Mouse (Mus musculus) limb, embryonic 11.5 days (tissue): ENCODE results near the gene Hoxc12. TPM values are rescaled to one million over a fixed set of nuclear protein-coding genes. Genes with fewer than 3 reads are reported as not detected.

Source experiments
- ATAC-seq: fragments of 200-750 bp; cut with Nextera tagmentation; 2 replicates; pipeline ENCODE4 v1.8.0; 2017; ENCODE audit warnings: low read depth; ENCODE audit not compliant: insufficient number of reproducible peaks, low FRiP score, low TSS enrichment
- DNase-seq: peaks from one replicate; pipeline ENCODE4 v3.0.0-alpha.2; 2015; ENCODE audit warnings: low spot score
- H3K27ac ChIP-seq: fragments of 300-500 bp; sonication (generic); replicated peaks from 2 replicates; pipeline ENCODE4 v1.5.1; 2014; ENCODE audit warnings: low read depth, mild to moderate bottlenecking, low read length
- H3K27me3 ChIP-seq: fragments of 300-500 bp; sonication (generic); 2 replicates; pipeline ENCODE4 v1.6.1; 2014; ENCODE audit warnings: mild to moderate bottlenecking, low read length, mixed read lengths; ENCODE audit not compliant: control insufficient read depth, insufficient read depth
- H3K36me3 ChIP-seq: fragments of 300-500 bp; sonication (generic); 2 replicates; pipeline ENCODE4 v1.6.1; 2014; ENCODE audit warnings: mild to moderate bottlenecking, low read length, moderate library complexity, mixed read lengths; ENCODE audit not compliant: control insufficient read depth, insufficient read depth
- H3K4me1 ChIP-seq: fragments of 300-500 bp; sonication (generic); 2 replicates; pipeline ENCODE4 v1.6.1; 2014; ENCODE audit warnings: low read length, mixed read lengths; ENCODE audit not compliant: control insufficient read depth, insufficient read depth
- H3K4me2 ChIP-seq: fragments of 300-500 bp; sonication (generic); 2 replicates; pipeline ENCODE4 v1.6.1; 2014; ENCODE audit warnings: low read depth, mild to moderate bottlenecking, moderate library complexity; ENCODE audit not compliant: severe bottlenecking
- H3K4me3 ChIP-seq: fragments of 300-500 bp; sonication (generic); 2 replicates; pipeline ENCODE4 v1.5.1; 2014; ENCODE audit warnings: low read depth, low read length
- H3K9ac ChIP-seq: fragments of 300-500 bp; sonication (generic); 2 replicates; pipeline ENCODE4 v1.6.1; 2014; ENCODE audit warnings: mild to moderate bottlenecking, low read length
- H3K9me3 ChIP-seq: fragments of 300-500 bp; sonication (generic); 2 replicates; pipeline ENCODE4 v1.6.1; 2016; ENCODE audit warnings: low read length; ENCODE audit not compliant: control insufficient read depth
- WGBS: fragments of 180-500 bp; shearing (Covaris S2); extraction: QIAGEN DNeasy Blood & Tissue Kit; methylation state at CpG from one replicate; pipeline ENCODE4 v1.1.7; 2014; 5-methylcytosine and 5-hydroxymethylcytosine counted together
- polyA plus RNA-seq: library from polyadenylated mRNA; unstranded; fragments of >200 nt; fragmentation: Nextera tagmentation; extraction: Ambion mirVana; gene quantifications from 2 replicates; pipeline ENCODE4 v1.2.1, GENCODE M21; 2014

Hoxc12 gene
- polyA plus RNA-seq, 1 experiment from 2014 or later: 0.96 TPM

GRCm38 (mm10) chr15:102945185-102946077 lies 8.9 kb downstream of the Hoxc12 start:
- no peaks in the 10 kb centered on the region for H3K9me3 ChIP-seq
- WGBS: 7% methylated on average over 22 of the region's 22 CpGs
- no peaks in the 10 kb centered on the region; the same call in 1 of the 2 replicates for H3K4me1 ChIP-seq
- H3K27me3 ChIP-seq: peaks cover 71% of the 10 kb centered on the region
- H3K4me3 ChIP-seq: no peak overlapping the region
- DNase-seq (no peak), ATAC-seq (no peak)
- H3K27ac ChIP-seq: no peak overlapping the region
- peak overlapping the region; percentile 19; the same call in 1 of the 2 replicates for H3K4me2 ChIP-seq
- H3K9ac ChIP-seq: no peak overlapping the region
- no peaks in the 10 kb centered on the region for H3K36me3 ChIP-seq

GRCm38 (mm10) chr15:102947276-102947675 lies 10.7 kb downstream of the Hoxc12 start:
- Histone ChIP-seq H3K4me3 (no peak overlapping the region), H3K4me1 (no peaks in the 10 kb centered on the region; the same call in 1 of the 2 replicates), H3K9me3 (no peaks in the 10 kb centered on the region), H3K27ac (no peak overlapping the region; the same call in 1 of the 2 replicates), H3K36me3 (no peaks in the 10 kb centered on the region), H3K4me2 (peak overlapping the region; percentile 25), H3K27me3 (peaks cover 64% of the 10 kb centered on the region), H3K9ac (peak overlapping the region; percentile 47; the same call in 1 of the 2 replicates)
- no peak for ATAC-seq
- DNase-seq: no peak
- 2% methylated on average over 9 of the region's 9 CpGs for WGBS

- Histone ChIP-seq H3K4me2 (peak overlapping the region; percentile 5; the same call in 1 of the 2 replicates), H3K9ac (peak overlapping the region; percentile 22; the same call in 1 of the 2 replicates), H3K27me3 (peaks cover 68% of the 10 kb centered on the region), H3K4me3 (no peak overlapping the region), H3K9me3 (no peaks in the 10 kb centered on the region), H3K4me1 (peaks cover 4% of the 10 kb centered on the region; the same call in 1 of the 2 replicates), H3K27ac (no peak overlapping the region), H3K36me3 (no peaks in the 10 kb centered on the region)
- WGBS: 18% methylated on average over 2 of the region's 2 CpGs
- DNase-seq: no peak
- ATAC-seq: no peak
These were observed 12.3 kb downstream of the Hoxc12 start for GRCm38 (mm10) chr15:102948842-102949241.

GRCm38 (mm10) chr15:102949696-102950095 lies 13.1 kb downstream of the Hoxc12 start:
- DNase-seq (peak; percentile 66), ATAC-seq (no peak)
- peak overlapping the region; percentile 76 for H3K27ac ChIP-seq
- H3K4me2 ChIP-seq: peak overlapping the region; percentile 42
- peaks cover 66% of the 10 kb centered on the region for H3K27me3 ChIP-seq
- peak overlapping the region; percentile 58; the same call in 1 of the 2 replicates for H3K9ac ChIP-seq
- H3K36me3 ChIP-seq: no peaks in the 10 kb centered on the region
- H3K4me3 ChIP-seq: peak overlapping the region; percentile 24
- 1% methylated on average over 20 of the region's 20 CpGs for WGBS
- peaks cover 4% of the 10 kb centered on the region; the same call in 1 of the 2 replicates for H3K4me1 ChIP-seq
- no peaks in the 10 kb centered on the region for H3K9me3 ChIP-seq

- peak overlapping the region; percentile 42 for H3K4me2 ChIP-seq
- WGBS: 7% methylated on average over 2 of the region's 2 CpGs
- H3K4me3 ChIP-seq: peak overlapping the region; percentile 24
- no peak for ATAC-seq
- peak overlapping the region; percentile 60 for H3K9ac ChIP-seq
- no peak for DNase-seq
- no peaks in the 10 kb centered on the region for H3K9me3 ChIP-seq
- peak overlapping the region; percentile 76 for H3K27ac ChIP-seq
- H3K27me3 ChIP-seq: peaks cover 60% of the 10 kb centered on the region
- peaks cover 4% of the 10 kb centered on the region; the same call in 1 of the 2 replicates for H3K4me1 ChIP-seq
- no peaks in the 10 kb centered on the region for H3K36me3 ChIP-seq
These were observed 14.3 kb downstream of the Hoxc12 start for GRCm38 (mm10) chr15:102950877-102951276.

GRCm38 (mm10) chr15:102953561-102953960 lies 17.0 kb downstream of the Hoxc12 start:
- ATAC-seq: no peak
- peak overlapping the region; percentile 63; the same call in 1 of the 2 replicates for H3K27ac ChIP-seq
- peak overlapping the region; percentile 68 for H3K4me2 ChIP-seq
- H3K9ac ChIP-seq: peak overlapping the region; percentile 94
- H3K27me3 ChIP-seq: peaks cover 61% of the 10 kb centered on the region
- peak; percentile 64 for DNase-seq
- 3% methylated on average over 6 of the region's 6 CpGs for WGBS
- peak overlapping the region; percentile 45 for H3K4me3 ChIP-seq
- peaks cover 17% of the 10 kb centered on the region for H3K4me1 ChIP-seq
- no peaks in the 10 kb centered on the region for H3K9me3 ChIP-seq
- H3K36me3 ChIP-seq: no peaks in the 10 kb centered on the region

- Histone ChIP-seq H3K4me3 (peak within 1 kb of the TSS; percentile 45), H3K27ac (peak within 1 kb of the TSS; percentile 63), H3K9ac (peak within 1 kb of the TSS; percentile 94), H3K27me3 (peaks cover 55% of the 10 kb centered on the region), H3K9me3 (no peaks in the 10 kb centered on the region), H3K4me1 (peaks cover 17% of the 10 kb centered on the region), H3K4me2 (peak within 1 kb of the TSS; percentile 68), H3K36me3 (no peaks in the 10 kb centered on the region)
- peak; percentile 75 for DNase-seq
- 0 out of 2 replicates have a peak, but pooled peaks have one; percentile 4 for ATAC-seq
- WGBS: under 1% methylated on average over 57 of the region's 57 CpGs
These were observed 17.8 kb downstream of the Hoxc12 start, which contains the start of gene Hoxc11 for GRCm38 (mm10) chr15:102954192-102955006. Gene Hoxc11 (plus strand): TSS chr15:102954427.

- H3K27ac ChIP-seq: peak overlapping the region; percentile 63
- peak overlapping the region; percentile 68 for H3K4me2 ChIP-seq
- no peaks in the 10 kb centered on the region for H3K9me3 ChIP-seq
- WGBS: under 1% methylated on average over 28 of the region's 28 CpGs
- peak; percentile 71 for DNase-seq
- H3K27me3 ChIP-seq: peaks cover 51% of the 10 kb centered on the region
- H3K9ac ChIP-seq: peak overlapping the region; percentile 94
- no peak for ATAC-seq
- no peaks in the 10 kb centered on the region for H3K36me3 ChIP-seq
- peak overlapping the region; percentile 45 for H3K4me3 ChIP-seq
- H3K4me1 ChIP-seq: peaks cover 18% of the 10 kb centered on the region
These were observed 18.4 kb downstream of the Hoxc12 start for GRCm38 (mm10) chr15:102955007-102955382.
